Mouse (Mus musculus) heart, embryonic 10.5 days (tissue): ENCODE results near the gene Atpaf2. TPM values are rescaled to one million over a fixed set of nuclear protein-coding genes. Genes with fewer than 3 reads are reported as not detected.
A peak's percentile ranks its signal among the peaks of the same experiment; 100 is the strongest.

Experiments
- DNase-seq: peaks from one replicate; pipeline ENCODE4 v3.0.0-alpha.2; 2017; ENCODE audit warnings: low spot score
- H3K27ac ChIP-seq: fragments of 300-500 bp; sonication (generic); 2 replicates; pipeline ENCODE4 v1.5.1; 2016; ENCODE audit warnings: mild to moderate bottlenecking
- H3K27me3 ChIP-seq: fragments of 300-500 bp; sonication (generic); 2 replicates; pipeline ENCODE4 v1.6.1; 2016; ENCODE audit warnings: mild to moderate bottlenecking; ENCODE audit not compliant: poor library complexity, insufficient read depth, severe bottlenecking
- H3K36me3 ChIP-seq: fragments of 300-500 bp; sonication (generic); 2 replicates; pipeline ENCODE4 v1.6.1; 2016; ENCODE audit warnings: mild to moderate bottlenecking, moderate library complexity
- H3K4me1 ChIP-seq: fragments of 300-500 bp; sonication (generic); 2 replicates; pipeline ENCODE4 v1.6.1; 2016; ENCODE audit warnings: mild to moderate bottlenecking
- H3K4me3 ChIP-seq: fragments of 300-500 bp; sonication (generic); 2 replicates; pipeline ENCODE4 v1.5.1; 2016; ENCODE audit warnings: mild to moderate bottlenecking, moderate library complexity
- H3K9me3 ChIP-seq: fragments of 300-500 bp; sonication (generic); 2 replicates; pipeline ENCODE4 v1.6.1; 2016; ENCODE audit warnings: mild to moderate bottlenecking, moderate library complexity
- WGBS: fragments of 180-500 bp; shearing (Covaris S2); methylation state at CpG from one replicate; pipeline ENCODE4 v1.1.7; 2016; 5-methylcytosine and 5-hydroxymethylcytosine counted together
- polyA plus RNA-seq: library from polyadenylated mRNA; unstranded; fragments of >200 nt; fragmentation: Nextera tagmentation; extraction: Ambion mirVana; gene quantifications from 2 replicates; pipeline ENCODE4 v1.2.1, GENCODE M21; 2016

Gene Atpaf2
- polyA plus RNA-seq, 1 experiment from 2014 or later, result 61.7 TPM

DNA sequence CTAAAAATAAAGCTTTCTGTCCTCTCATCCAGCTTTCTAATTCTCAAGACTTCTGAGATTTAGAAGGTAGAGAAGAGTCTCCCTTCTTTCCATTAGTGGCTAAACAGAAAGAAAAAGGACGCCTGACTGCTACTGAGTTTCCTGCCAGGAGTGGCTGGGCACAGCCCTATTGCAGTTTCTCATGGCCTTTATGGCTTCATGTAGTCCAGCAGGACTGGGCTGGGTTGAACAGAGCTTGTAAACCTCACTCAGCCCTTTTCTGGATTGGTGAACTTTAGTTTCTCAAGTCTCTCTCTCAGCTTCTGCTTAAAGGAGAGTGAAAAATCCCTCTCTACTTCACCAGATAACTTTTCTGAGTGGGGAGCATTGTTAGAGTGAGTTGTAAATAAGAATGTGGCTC, 8.2 kb upstream of the Atpaf2 start:
- no peaks in the 10 kb centered on the region for H3K27me3 ChIP-seq
- no peak overlapping the region for H3K4me3 ChIP-seq
- H3K4me1 ChIP-seq, result no peaks in the 10 kb centered on the region
- 81% methylated on average over 1 of the region's 1 CpGs for WGBS
- H3K36me3 ChIP-seq, result peaks cover 39% of the 10 kb centered on the region
- no peaks in the 10 kb centered on the region for H3K9me3 ChIP-seq
- no peak overlapping the region for H3K27ac ChIP-seq
- no peak for DNase-seq

DNA sequence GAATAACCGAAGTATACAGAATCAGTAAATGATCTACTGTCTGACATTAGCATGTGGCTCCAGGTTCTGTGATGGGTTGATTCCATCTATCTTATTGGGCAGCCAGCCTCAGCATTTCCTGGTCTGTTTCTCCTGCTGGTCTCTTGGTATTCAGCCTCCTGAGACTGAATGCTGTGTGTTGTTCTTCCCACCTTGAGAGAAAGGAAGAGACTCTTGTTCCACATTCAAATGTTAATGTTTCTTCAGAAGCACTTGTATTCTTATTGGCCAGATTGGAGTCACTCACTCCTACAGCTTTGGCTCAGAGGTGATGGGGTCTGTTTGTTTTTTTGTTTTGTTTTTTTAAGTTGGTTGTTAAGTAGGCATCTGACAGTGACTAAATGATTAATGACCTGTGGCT, 4.7 kb upstream of the Atpaf2 start:
- DNase-seq, result no peak
- Histone ChIP-seq H3K4me1 (peaks cover 11% of the 10 kb centered on the region), H3K36me3 (peaks cover 20% of the 10 kb centered on the region; the same call in 1 of the 2 replicates), H3K27ac (no peak overlapping the region), H3K9me3 (no peaks in the 10 kb centered on the region), H3K4me3 (no peak overlapping the region), H3K27me3 (no peaks in the 10 kb centered on the region)
- 68% methylated on average over 1 of the region's 1 CpGs for WGBS

DNA sequence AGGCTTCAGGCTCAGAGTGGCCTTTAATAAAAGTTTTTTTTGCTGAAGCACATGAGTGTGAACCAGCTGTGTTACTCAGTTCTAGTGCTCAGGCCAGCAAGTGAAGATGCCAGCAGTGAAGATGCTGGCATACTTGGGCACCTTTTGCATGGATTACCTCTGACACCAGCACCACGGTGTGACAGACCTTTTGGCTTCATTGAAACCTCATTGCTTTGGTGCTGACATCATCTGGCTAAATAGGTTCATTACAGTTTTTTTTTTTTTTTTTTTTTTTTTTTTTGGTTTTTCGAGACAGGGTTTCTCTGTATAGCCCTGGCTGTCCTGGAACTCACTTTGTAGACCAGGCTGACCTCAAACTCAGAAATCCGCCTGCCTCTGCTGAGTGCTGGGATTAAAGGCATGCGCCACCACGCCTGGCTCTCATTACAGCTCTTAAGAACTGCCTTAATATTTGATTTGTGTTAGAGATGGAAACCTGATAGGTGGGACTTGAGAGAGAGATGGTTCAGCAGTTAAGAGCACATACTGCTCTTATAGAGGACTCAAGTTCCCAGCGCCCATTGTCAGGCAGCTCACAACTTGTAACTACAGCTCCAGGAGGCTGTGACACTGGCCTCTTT, 3.9 kb upstream of the Atpaf2 start:
- H3K4me1 ChIP-seq, result peaks cover 13% of the 10 kb centered on the region
- H3K9me3 ChIP-seq, result no peaks in the 10 kb centered on the region
- H3K27me3 ChIP-seq, result no peaks in the 10 kb centered on the region
- WGBS, result 64% methylated on average over 6 of the region's 6 CpGs
- no peak overlapping the region for H3K4me3 ChIP-seq
- H3K27ac ChIP-seq, result no peak overlapping the region
- DNase-seq, result no peak
- H3K36me3 ChIP-seq, result peaks cover 13% of the 10 kb centered on the region; the same call in 1 of the 2 replicates

DNA sequence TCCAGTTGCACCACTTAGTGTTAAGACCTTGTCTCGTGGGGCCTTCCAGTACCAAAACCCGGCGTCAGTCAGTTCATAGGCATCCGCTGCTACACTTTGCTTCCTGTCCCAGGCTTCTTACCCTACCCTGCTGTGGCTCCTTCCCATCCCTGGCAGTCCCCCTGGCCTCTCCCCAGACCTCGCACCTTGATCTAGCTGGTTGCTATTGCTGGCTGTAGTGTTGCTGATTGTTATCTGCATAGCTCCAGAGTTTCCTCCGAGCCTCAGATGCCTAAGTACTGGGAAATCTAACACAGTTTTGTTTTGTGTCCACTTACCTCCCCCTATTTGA, 181 bp upstream of the Atpaf2 start:
- Histone ChIP-seq H3K4me3 (peak overlapping the region; percentile 84), H3K9me3 (no peaks in the 10 kb centered on the region), H3K27me3 (no peaks in the 10 kb centered on the region), H3K36me3 (no peaks in the 10 kb centered on the region), H3K27ac (peak overlapping the region; percentile 92; the same call in 1 of the 2 replicates), H3K4me1 (peaks cover 30% of the 10 kb centered on the region)
- DNase-seq, result peak; percentile 82
- WGBS, result 4% methylated on average over 6 of the region's 6 CpGs

DNA sequence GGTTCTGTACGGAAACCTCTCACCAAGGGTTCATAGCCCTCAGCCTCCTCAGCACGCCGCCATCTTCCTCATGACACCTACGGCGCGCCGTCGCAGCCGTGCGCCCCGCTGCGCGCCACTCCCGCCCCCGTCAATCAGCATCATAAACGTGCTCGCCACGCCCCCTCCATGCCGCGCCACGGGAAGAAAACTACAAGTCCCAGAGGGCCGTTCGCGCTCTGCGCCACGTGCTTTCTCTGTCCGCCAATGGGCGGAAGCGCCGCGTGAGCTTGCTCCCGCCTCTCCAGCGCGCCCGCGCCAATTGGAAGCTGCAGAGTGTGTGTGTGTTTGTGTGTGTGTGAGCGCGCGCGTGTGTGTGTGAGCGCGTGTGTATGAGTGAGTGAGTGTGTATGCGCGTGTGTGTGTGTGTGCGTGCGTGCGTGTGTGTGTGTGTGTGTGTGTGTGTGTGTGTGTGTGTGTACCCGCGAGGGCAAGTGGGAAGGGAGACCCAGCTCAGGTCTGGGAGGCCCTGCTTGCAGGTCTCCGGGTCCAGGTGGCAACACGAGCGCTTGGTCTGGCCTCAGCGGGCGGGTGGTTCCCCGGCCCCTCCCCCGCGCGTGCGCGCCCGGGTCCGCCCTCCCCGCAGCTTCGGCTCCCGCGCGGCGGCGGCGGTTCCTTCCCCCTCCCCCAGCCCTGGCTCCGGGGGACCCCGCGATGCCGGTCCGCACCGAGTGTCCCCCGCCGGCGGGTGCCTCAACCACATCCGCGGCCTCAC, 1.1 kb downstream of the Atpaf2 start, which contains the start of gene Gid4:
TSS of gene Gid4 (plus strand) at position 183 of the 754 bp plus-strand sequence.
- under 1% methylated on average over 75 of the region's 81 CpGs for WGBS
- Histone ChIP-seq H3K27ac (peak within 1 kb of the TSS; percentile 92), H3K4me3 (peak within 1 kb of the TSS; percentile 84), H3K36me3 (no peaks in the 10 kb centered on the region), H3K27me3 (no peaks in the 10 kb centered on the region), H3K9me3 (no peaks in the 10 kb centered on the region), H3K4me1 (peaks cover 30% of the 10 kb centered on the region)
- peak; percentile 99 for DNase-seq

DNA sequence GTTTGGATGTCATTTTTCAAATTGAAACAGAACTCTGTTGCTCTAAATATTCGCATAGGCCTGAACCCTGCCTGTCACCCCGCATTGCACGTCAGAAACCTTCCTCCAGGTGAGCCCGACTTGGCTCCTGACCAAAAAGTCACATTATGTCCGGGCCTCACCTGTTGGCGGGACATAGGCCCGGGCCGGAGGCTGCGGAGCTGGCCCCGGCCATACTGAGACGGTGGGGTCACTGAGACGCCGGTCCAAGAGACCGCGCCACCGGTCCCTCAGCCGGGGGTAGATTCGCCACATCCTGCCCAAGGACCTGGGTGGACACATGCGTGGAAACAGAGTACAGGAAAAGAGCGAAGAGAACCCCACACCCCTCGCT, 1.7 kb downstream of the Atpaf2 start:
- Histone ChIP-seq H3K27ac (peak overlapping the region; percentile 92), H3K4me1 (peaks cover 30% of the 10 kb centered on the region), H3K27me3 (no peaks in the 10 kb centered on the region), H3K9me3 (no peaks in the 10 kb centered on the region), H3K4me3 (peak overlapping the region; percentile 84), H3K36me3 (no peaks in the 10 kb centered on the region)
- no peak for DNase-seq
- WGBS, result under 1% methylated on average over 21 of the region's 21 CpGs

DNA sequence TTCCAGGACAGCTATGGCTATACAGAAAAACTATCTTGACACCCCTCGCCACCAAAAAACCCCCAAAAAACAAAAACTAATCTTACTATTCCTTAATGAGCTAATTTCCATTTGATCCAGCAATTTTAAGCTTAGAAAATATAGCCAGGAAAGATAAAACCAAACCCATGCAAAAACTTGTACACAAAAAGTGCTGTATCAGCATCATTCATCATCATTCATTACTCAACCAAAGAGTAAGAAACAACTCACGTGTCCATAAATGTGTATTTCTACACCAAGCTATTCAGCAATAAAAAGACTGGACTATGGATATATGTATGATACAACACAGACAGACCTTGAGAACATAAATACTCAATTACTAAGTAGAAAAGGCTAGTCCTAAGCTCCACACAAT, 5.3 kb downstream of the Atpaf2 start:
- Histone ChIP-seq H3K27me3 (no peaks in the 10 kb centered on the region), H3K9me3 (no peaks in the 10 kb centered on the region), H3K4me3 (no peak overlapping the region), H3K36me3 (peaks cover 13% of the 10 kb centered on the region), H3K4me1 (peaks cover 18% of the 10 kb centered on the region), H3K27ac (no peak overlapping the region)
- DNase-seq, result no peak
- WGBS, result 91% methylated on average over 2 of the region's 2 CpGs

DNA sequence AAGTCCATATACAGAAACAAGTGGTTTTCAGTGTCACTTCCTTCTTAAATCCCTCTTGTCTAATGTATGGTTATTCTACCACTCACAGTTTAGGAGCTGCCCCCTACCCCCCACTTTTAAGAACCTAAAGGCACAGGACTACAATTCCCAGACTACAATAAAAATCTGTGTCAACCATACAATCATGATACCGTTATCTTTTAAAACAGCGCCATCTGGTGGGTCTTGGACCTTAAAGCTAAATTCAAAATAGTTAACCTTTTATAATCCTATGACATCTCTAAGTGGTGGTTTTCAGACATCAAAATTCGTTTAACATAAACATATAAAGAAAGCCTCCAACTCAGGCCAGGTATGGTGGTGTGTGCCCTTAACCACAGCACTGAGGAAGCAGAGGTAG, 6.1 kb downstream of the Atpaf2 start:
- Histone ChIP-seq H3K36me3 (peaks cover 19% of the 10 kb centered on the region), H3K9me3 (no peaks in the 10 kb centered on the region), H3K4me3 (no peak overlapping the region), H3K27ac (no peak overlapping the region), H3K27me3 (no peaks in the 10 kb centered on the region), H3K4me1 (peaks cover 17% of the 10 kb centered on the region)
- DNase-seq, result no peak
- WGBS, result 21% methylated on average over 3 of the region's 3 CpGs

DNA sequence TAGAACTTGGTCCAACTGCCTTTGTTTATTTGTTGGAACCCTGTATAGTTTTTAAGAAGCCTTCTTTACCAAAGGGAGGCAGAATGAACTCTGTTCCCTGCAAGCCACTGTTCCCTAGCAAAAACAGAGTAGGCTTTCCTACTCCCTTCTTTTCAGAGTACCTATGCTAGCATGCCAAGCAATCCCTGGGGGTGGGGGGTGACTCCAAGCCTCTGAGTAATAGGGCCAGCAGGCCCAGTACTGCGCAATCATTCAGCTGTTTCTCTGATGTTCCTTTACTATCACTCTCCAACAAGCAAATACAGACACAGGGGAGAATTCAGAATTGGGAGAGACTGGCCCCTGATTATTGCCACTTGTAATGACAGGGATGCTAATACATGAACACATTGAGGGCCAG, 11.7 kb downstream of the Atpaf2 start:
- no peak for DNase-seq
- H3K4me1 ChIP-seq, result no peaks in the 10 kb centered on the region
- peaks cover 74% of the 10 kb centered on the region for H3K36me3 ChIP-seq
- H3K4me3 ChIP-seq, result no peak overlapping the region
- no peaks in the 10 kb centered on the region for H3K27me3 ChIP-seq
- H3K27ac ChIP-seq, result no peak overlapping the region
- WGBS, result 94% methylated on average over 1 of the region's 1 CpGs
- H3K9me3 ChIP-seq, result no peaks in the 10 kb centered on the region

DNA sequence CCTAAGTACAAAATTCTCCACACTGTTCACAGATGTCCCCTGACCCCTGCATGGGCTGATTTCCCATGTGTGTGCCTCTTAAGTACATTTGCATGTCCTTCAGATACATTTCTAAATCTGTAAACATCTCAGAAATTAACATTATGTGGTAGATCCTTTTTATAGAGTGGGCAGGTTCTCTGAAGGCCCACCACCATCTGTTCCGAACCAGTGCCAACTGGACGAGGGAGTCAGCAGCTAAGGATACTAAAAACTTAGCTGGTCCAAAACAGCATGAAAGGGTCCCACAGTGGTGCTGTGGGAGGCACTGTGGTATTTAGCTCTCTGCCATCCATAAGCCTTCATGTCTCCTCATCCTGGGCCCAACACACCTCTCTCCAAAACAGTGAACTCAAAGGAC, 21.1 kb downstream of the Atpaf2 start:
- no peaks in the 10 kb centered on the region for H3K4me1 ChIP-seq
- WGBS, result 82% methylated on average over 2 of the region's 2 CpGs
- no peak for DNase-seq
- H3K27ac ChIP-seq, result no peak overlapping the region
- peaks cover 25% of the 10 kb centered on the region for H3K36me3 ChIP-seq
- no peaks in the 10 kb centered on the region for H3K9me3 ChIP-seq
- no peaks in the 10 kb centered on the region for H3K27me3 ChIP-seq
- no peak overlapping the region for H3K4me3 ChIP-seq

DNA sequence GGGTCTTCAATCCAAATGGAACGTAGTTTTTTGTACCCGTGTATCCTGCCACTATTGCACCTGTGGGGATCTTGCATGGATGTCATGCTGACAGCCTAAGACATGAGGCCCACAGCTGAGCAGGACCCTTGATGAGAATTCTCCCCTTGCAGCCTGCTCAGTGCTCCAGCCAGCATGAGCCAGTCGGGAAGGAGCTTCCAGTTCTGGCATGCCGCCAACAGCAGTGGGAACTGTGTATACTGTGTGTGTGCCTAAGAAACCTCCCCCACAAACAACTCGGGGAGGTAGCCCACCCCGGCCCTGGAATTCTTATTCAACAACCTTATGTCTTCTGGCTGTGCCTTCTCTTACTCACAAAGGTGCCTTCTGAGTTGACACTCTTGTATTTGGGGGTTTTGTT, 21.7 kb downstream of the Atpaf2 start:
- H3K9me3 ChIP-seq, result no peaks in the 10 kb centered on the region
- no peaks in the 10 kb centered on the region for H3K27me3 ChIP-seq
- no peak overlapping the region for H3K4me3 ChIP-seq
- H3K27ac ChIP-seq, result no peak overlapping the region
- DNase-seq, result no peak
- H3K36me3 ChIP-seq, result peaks cover 19% of the 10 kb centered on the region
- H3K4me1 ChIP-seq, result no peaks in the 10 kb centered on the region
- WGBS, result 78% methylated on average over 6 of the region's 6 CpGs

DNA sequence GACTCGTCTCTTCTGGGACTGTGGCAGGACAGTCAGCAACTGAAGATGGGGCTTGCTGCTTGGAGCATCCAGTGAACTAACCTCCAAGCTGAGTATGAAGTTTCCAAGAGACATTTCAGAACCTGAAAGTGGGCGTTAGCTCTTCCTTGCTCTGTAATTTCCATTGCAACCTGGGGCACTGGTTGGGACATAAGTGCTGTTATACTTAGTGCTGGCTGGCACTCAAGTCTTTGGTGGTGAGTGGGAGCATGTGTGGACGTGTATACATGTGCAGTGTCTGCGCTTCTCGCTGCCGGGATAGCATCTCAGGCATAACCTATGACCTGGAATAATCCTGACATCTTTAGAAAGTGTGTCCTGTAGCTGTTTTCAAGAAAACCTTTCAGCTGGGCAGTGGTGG, 26.9 kb downstream of the Atpaf2 start:
- no peaks in the 10 kb centered on the region for H3K9me3 ChIP-seq
- H3K27ac ChIP-seq, result no peak overlapping the region
- no peaks in the 10 kb centered on the region for H3K4me1 ChIP-seq
- H3K36me3 ChIP-seq, result no peaks in the 10 kb centered on the region
- 83% methylated on average over 6 of the region's 6 CpGs for WGBS
- DNase-seq, result no peak
- H3K4me3 ChIP-seq, result no peak overlapping the region
- no peaks in the 10 kb centered on the region for H3K27me3 ChIP-seq

DNA sequence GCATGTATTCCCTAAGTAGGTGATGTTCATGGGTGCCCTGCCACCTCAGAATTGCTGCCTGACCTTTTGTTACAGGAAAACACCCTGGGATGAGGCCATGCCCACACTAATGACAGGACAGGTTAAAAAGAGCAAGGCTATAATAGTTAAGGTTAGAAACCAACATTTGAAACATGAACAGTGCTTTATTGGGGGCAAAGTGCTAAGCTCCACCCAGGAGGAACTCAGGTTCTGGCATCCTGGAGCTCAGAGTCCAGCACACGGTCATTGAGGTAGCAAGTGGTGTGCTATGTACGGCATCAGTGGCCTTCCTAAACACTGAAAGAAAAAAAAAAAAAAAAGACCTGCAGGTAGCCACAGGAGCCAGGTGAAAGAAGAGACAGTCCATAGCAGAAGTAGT, 30.3 kb downstream of the Atpaf2 start:
- H3K9me3 ChIP-seq, result no peaks in the 10 kb centered on the region
- H3K27me3 ChIP-seq, result peaks cover 10% of the 10 kb centered on the region; the same call in 1 of the 2 replicates
- no peaks in the 10 kb centered on the region for H3K36me3 ChIP-seq
- H3K27ac ChIP-seq, result no peak overlapping the region
- H3K4me1 ChIP-seq, result peaks cover 16% of the 10 kb centered on the region
- WGBS, result 94% methylated on average over 2 of the region's 2 CpGs
- DNase-seq, result no peak
- no peak overlapping the region for H3K4me3 ChIP-seq
